Mouse (Mus musculus) T-helper 2 cell (primary cell): ENCODE measurements around the gene Shank2.

ENCODE experiments used
- in situ Hi-C: fragments of 300-600 bp; cut with MboI, MseI; formaldehyde crosslinking; loops from one replicate; pipeline ENCODE4 v1.15.1; 2025; ENCODE audit warnings: high pct_unique_total_duplicates

Gene Shank2

DNA sequence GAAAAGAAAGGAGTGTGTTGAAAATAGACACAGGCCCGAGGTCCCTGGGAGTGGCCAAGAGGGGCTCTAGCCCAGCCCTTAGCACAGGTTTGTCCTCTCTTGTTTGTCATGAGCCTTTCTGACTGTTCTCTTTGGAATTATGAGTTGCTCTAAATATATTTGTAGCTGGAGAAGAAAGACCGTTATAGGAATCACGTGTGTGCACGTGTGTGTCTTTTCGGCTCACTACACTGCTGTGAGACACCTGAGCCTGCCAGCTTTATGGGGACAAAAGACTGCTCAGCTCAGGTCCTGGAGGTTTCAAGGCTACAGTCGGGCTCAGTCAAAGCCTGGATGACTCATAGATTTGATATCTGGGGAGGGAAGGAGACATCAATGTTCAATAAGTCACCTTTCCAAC lies 323.1 kb downstream of the Shank2 start:
- in situ Hi-C loops, result no loop called here

DNA sequence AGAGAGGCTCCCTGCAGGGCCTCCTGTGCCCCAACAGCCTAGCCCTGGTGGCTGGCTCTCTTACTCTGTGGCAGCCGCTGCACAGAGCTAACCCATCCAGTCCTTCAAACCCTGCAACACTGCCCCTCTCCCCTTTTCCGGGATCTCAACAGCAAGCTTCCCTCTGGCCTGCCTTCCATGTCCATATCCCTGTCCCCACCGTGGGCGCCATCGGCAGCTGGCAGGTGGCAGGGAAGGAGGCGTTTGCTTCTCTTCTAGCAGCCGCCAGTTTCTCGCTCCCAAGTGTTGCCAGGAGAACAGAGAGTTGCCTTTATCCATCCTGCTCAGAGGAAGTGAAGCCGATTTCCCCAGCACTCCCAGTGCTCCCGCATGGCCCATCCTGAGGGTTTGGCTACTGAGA lies 323.9 kb downstream of the Shank2 start:
- in situ Hi-C loops, result no loop called here

DNA sequence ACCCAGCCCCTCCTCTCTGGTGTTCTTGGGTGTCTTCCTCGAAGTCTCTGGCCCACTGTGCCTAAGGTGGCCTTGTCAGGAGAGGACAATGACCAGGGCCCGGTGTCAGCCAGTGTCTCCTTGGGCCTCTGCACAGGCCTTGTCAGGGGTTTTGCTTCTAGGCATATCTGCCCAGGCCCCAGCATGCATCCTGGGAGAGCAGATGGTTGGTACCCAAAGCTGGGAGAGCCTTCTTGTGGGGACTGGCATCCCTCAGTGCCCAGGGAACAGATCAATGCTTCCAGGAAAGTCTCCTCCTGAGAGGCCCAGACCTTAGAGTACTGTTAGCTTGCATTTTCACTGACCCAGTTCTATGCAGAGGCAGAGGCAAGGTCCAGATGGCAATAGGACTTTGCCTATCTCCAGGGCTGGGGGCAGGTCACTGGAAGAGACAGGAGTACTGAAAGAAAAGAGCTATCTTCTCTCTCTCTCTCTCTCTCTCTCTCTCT lies 327.7 kb downstream of the Shank2 start:
- in situ Hi-C loops, result no loop called here

DNA sequence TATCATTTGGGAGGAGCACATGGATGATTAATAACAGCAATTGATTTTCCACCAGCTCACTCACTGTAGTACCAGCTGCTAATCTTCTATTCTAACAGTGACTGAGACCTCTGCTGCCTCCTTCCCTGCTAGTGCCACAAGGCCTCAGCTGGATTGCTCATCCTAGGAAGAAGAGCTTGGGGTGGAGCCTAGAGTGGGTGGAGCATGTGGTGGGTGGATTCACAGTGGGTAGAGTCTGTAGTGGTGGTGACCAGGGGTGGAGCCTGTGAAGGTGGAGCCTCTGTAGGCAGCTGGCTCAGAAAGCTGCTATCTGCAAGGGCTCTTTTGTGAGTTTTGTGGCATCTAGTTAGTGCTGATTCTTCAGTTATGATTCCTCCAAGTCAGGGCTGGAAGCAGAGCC lies 334.9 kb downstream of the Shank2 start:
- in situ Hi-C loops, result no loop called here

DNA sequence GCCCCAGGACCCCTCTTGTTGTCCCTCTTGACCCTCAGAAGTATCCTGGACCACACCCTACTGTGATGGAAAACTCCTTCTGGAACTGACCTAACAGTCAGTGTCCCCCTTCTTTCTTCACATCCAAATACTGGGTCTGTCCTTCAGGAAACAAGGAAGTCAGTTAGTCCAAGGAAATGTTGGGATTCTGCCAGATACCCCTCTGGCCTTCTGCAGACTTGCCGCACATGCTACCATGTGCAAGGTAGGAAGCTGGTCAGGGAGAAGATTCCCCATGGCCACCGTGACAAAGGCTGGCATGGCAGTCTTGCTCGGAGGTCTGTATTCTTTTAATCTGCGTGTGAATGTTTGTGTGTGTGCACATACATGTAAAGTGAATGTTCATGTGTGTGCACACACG lies 337.0 kb downstream of the Shank2 start:
- in situ Hi-C loops, result no loop called here

DNA sequence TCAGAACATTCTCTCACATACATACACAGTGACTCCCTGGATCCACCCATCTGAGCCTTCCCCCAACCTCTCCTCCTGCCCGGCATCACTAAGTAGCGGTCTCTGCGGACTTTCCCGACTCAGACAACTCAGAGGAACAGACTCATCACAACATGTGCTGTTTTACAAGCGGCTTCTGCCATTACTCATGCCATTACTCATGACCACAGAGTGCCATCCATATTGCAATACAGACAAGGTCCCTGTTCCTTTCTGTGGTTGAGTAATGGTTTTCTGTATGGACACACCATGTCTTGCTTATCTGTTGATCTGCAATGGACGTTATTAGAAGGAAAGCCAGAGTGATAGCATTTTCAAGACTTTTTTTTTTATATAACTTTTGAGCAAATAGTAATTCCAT lies 338.6 kb downstream of the Shank2 start:
- in situ Hi-C loops, result no loop called here

DNA sequence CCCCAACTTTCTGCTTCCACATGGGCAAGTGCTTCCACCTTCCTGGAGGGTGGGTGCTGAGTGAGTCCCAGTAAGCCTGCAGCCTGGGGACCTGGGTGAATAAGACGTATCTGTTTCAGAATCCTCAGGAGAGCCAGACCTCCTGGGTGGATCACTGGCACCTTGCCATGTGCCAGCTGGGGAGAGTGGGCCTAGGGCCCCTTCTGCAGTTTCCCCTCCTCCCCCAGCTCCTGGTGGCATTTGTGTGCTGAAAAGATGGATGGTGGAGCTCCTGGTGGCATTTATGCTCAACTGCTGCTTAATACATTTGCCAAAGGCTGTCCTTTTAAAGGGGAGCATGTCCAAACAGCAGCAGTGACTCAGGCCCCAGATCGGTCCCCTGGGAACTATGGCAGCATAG lies 364.4 kb downstream of the Shank2 start:
- in situ Hi-C loops, result no loop called here

DNA sequence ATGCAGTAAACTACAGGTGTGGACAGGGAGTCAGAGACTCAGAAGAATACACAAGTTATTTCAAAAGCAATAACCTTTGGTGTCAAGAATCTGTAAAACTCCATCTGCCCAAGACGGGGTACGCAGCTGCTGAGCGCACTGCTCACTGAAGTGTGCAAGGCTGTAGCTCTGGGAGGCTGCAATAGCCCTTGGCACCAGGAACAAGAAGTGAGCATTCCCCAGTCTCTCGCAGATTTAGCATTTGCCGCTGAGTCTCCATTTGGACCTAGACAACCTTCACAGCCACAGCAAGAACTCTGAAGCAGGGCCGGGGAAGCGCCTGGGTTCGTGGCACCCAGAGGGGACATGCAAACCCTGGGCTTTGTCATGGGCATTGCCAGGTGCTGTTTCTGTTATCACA lies 371.3 kb downstream of the Shank2 start:
- in situ Hi-C loops, result loop anchor here (10.0 kb wide), 1 partner anchor 592 kb away; no protein-coding TSS in a partner anchor

DNA sequence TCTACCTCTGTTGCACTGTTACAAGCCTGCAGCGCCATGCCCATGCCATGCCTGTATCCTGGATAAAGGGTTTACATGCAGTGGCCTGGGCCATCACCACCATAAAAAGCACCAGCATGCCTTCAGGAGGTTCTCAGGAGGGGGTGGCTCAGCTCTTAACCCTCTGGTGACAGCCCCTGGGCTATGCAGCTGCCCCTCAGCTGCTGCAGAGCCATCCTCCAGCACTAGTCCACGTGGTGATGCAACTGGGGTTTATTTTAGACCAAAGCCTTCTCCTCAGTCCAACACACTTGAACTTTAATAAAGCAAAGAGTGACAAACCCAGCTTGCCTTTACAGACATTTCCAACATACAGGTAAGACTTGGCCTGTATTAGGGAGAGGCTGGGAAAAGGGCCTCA lies 373.8 kb downstream of the Shank2 start:
- in situ Hi-C loops, result loop anchor here (10.0 kb wide), 1 partner anchor 589 kb away; no protein-coding TSS in a partner anchor

DNA sequence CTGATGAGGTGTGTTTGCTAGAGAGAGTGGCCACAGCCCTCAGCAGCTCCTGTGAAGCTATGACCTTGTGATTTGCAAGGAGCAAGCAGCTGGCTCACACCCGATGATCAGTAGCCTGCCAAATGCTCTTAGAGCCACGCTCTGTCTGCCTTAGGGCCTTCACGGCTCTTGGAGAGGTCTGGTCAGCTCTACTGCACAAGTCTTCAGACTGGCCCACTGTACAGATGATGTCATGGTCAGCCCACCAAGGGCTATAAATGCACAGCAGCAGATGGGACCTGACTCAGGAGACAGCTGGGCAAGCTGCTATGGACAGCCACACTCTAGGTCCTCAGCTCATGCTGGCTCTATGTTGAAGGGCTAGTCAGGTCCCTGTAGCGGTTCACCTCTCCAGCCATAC lies 376.5 kb downstream of the Shank2 start:
- in situ Hi-C loops, result loop anchor here (10.0 kb wide), 1 partner anchor 587 kb away; no protein-coding TSS in a partner anchor

DNA sequence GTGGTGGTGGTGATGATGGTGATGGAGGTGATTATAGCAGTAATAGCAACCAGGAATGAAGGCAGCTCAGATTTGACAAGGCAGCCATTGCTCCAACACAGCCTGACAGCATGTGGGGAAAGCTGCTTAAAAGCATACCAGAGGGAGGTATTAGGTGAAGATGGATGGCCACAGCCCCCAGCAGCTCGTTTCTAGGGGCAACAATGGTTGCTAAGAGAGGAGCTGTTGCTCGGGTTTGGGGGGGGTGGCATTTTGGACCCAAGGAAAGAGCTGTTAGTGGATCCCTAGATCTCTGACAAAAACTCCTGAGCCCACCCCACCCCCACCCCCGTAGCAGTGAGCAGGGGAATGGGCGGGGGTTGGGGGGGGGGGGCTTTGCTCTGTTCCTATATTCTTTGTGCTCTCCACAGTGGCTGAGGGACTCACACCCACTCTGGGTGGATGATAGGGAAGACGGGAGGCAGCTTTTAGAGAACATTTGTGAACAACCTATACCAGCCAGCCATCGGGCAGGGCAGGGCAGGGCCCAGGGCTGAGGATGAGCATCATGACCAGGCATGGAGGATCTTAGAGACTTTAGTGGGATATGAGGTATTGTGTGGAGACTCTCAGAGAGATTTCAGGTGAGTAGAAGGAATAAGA lies 377.6 kb downstream of the Shank2 start:
- in situ Hi-C loops, result loop anchor here (10.0 kb wide), 1 partner anchor 585 kb away; no protein-coding TSS in a partner anchor

DNA sequence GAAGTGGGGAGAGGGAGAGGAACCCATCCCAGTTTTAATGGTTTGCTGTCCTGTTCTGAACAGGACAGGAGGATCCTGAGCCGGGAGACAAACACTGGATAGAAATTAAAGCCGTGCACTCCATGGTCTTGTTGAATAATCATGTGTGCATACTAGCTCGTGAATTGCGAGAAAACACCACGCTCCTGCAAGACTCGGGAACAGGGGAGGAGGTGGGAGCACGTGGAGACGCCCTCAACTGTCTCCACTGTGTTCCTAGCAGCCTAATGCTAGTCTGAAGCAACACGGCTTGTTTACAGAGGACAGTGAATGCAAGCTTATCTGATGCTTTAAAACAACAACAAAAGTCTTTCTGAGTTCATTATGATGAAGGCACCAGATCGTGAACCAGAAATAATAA lies 379.9 kb downstream of the Shank2 start:
- in situ Hi-C loops, result no loop called here

DNA sequence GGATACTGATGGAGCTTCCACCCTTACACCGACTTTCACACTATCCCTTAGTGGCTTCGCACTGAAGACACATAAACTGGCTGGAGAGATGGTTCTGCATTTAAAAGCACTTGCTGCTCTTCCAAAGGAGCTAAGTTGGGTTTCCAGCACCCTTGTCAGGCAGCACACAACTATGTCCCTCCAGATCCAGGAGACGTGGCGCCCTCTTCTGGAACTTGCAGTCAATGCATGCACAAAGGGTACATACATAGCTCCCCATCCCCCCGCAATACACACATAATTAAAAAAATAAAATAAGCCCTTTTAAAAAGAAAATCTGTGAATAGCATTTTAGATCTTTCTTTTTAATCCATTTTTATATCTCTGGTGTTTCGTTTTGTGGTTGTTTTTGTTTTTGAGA lies 385.8 kb downstream of the Shank2 start:
- in situ Hi-C loops, result no loop called here

DNA sequence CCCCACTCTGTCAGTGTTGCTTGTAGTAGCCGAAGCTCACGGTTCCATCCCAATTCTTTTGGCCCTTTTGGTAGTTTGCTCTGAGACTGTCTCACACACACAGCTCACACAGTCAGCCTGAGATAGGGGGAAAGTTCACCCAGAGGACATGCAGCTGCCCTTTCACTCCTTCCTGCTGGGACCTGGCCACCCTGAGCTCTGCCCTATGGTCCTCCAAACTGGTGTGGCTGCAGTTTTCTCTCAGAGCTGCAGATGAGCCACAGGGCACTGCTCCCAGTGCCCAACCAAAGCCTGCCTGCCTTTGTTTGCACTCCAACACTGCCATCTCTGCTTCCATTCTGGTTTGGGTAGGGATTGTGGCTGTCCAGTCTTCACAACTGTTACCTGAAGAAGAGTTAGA lies 388.0 kb downstream of the Shank2 start:
- in situ Hi-C loops, result no loop called here

DNA sequence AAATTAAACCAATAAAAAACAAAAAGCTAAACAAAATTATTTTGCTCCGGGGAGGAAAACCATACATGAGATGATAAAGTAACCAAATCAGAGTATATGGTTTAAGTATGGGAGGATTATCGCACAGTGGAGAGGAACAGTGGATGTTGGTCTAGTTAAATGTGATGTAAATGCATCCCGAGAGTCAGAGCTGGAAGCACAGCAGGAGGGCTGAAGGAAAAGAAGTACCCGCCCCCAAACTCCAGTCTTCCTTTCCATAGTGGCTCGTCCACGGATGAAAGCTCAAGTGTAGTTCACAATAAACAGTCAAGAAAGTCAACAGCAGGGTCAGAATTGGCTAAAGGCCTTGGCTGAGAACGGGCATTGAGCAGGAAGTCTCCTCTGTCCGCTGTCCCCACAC lies 388.9 kb downstream of the Shank2 start:
- in situ Hi-C loops, result no loop called here

DNA sequence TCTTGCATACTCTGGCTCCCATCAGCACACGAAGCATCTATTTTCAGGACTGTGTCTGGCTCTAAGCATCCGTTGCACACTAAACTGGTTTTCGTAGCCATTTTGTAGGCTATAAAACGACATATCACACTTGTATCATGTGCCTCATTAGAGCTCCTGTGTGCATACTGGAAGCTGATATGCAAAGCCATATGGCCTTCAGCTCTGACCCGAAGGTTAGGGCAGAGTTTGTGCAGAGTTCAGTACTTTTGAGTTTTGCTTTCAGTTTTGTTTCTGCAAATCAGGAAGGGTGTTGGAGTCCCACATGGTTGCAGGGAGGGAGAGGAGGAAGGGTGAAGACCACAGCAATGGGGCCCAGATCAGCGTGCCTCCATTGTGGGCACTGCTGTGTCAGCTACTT lies 390.0 kb downstream of the Shank2 start:
- in situ Hi-C loops, result no loop called here

DNA sequence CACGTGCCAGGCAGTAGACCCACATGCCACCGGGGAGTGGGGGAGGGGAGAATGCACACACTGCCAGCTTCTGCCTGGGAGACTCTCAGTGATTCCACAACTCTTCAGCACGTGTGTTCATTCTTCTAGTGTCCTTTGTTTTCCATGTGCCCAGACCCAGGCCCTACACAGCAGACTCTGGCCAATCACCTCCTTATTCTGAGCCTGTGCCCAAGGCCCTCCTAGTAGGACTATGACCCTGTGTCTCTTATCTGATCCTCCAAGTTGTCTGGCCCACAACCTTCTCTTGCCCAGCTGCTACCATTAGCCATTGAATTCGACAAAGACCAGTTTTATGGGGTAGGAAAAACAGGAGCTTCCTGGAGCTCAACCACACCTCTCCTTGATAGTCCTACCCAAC lies 400.8 kb downstream of the Shank2 start:
- in situ Hi-C loops, result no loop called here

DNA sequence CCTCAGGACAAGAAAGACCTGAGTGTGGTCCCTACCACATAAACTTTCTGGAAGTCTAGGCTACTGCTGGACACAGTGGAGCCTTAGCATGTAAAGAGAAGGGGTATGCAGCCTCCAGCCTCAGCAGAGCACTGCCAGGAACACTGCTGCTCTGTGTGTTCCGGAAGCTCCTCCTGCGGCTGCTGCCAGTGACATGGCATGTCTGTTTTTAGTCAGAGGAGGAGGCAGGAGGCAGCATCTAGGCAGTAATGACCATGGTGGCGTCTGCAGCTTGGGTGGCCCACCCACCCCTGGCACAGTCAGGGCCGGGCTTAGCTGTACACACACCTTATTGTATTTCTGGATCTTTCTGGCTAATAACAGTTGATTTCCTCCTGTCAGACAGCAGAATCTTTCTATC lies 405.9 kb downstream of the Shank2 start:
- in situ Hi-C loops, result no loop called here

DNA sequence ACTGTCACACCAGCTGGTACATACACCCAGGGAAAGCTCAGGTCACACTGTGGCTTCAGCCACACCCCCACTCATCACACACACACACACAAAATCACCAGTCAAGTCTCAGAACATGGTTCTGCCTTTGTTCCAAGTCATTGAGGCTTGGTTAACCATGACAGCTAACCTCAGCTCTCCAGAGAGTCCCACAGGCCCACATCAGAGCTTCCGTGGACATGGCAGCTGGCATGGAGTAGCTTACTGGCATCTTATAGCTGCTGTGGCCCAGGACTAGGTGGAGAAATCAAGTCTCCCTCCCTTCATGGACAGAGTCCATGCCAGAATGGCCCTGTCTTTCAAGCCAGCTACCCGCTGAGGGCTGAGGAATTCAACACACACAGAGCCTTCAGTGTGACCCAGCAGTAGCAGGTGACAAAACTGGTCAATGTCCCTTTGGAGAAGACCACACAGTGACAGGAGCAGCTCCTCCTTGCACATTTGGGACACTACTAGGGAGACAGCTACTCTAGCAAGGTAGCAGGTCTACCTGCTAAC lies 406.8 kb downstream of the Shank2 start:
- in situ Hi-C loops, result no loop called here

DNA sequence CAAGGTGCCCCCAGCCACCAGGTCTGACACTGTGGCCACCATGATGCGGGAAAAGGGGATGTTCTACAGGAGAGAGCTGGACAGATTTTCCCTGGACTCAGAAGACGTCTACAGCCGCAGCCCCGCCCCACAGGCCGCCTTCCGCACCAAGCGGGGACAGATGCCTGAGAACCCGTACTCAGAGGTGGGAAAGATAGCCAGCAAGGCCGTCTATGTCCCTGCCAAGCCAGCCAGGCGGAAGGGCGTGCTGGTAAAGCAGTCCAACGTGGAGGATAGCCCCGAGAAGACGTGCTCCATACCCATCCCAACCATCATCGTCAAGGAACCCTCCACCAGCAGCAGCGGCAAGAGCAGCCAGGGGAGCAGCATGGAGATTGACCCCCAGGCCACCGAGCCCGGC lies 408.0 kb downstream of the Shank2 start:
- in situ Hi-C loops, result no loop called here

DNA sequence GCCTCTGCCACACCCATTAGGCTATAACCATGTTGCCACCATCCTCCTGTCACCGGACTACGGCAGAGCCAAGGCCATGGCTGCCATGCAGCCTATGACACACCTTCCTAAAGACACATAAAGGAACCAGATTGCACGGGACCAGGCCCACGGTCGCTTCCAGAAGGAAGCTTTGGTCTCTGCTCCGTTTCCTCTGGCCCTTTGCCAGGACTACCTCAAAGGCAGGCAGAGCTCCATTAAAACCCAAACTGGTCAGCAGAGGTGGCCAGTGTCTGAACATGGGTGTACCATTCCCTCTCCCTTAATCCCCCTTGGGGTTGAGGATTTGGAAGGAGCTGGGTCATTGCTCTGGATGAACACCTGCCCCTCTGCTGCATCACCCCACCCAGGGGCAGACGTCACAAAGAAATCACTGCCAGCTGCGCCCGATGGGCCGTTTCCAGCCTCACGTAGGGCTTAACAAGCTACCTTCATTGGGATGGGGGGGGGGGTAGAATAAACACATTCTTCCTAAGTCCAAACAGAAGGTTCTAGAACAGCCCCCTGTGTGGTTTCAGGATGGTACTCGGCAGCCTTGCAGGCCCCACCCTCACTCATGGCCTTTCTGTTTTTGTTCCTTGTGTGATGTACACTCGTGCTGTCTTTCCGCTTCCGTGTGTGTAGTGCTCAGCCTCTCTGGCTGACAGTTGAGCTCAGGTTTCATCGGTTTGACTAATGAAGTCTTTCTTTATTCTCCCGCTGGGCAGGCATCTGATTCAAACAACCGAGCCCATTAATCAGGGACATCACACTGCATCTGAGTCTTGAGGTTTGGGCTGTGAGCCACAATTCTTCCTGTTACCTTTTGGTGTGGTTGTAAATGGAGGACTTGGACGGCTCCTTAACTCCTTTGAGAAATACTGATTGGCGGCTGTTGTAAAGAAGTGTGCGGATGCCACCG lies 410.5 kb downstream of the Shank2 start:
- in situ Hi-C loops, result no loop called here

DNA sequence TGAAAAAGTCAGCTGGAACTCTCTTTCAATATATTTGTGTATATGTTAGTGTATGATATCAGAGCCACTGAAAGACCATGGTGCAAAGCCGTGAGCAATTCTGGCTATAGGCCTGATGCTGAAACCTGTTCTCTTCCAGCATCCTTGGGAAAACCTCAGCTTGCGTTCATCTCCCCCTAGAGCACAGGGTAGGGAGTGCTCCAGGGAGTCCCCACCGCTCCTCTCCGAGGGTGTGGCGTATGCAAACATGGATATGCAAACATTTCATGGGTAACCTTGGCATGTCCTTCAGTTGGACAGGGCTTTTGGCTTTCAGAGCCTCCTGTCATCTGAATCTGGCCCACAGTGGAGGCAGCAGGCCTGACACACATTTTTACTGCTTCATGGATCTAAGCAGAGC lies 412.9 kb downstream of the Shank2 start:
- in situ Hi-C loops, result no loop called here

DNA sequence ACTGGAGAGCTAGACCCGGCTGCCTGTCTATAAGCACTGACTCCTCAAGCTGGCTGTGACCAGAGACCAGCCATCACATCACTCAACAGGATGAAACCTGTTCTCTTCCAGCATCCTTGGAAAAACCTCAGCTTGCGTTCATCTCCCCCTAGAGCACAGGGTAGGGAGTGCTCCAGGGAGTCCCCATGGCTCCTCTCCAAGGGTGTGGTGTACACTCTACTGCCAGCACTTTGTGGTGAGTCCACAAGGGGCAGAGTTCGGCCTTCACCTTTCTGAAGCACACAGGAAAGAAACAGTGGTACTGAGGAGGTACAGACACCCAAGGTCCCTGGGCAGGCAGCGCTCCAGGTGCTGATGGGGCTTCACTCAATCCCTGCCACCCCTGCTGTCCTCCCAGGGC lies 414.1 kb downstream of the Shank2 start:
- in situ Hi-C loops, result no loop called here
